Mouse (Mus musculus): Measurements from ENCODE around the gene Sync. TPM values are rescaled to one million over a fixed set of nuclear protein-coding genes. Genes with fewer than 3 reads are reported as not detected.

The Sync gene
- polyA plus RNA-seq, 1 experiment from 2014 or later, result 1.3 TPM

GRCm38 (mm10) chr4:129303816-129304215, 16.4 kb downstream of the Sync start:
- Histone ChIP-seq H3K4me1 (replicated peaks; ENCODE audit: control insufficient read depth, insufficient read depth, low read length) (no peaks in the 10 kb centered on the region), H3K27ac (ENCODE audit: low read depth, low read length) (no peak overlapping the region), H3K4me2 (replicated peaks; ENCODE audit: low read depth) (no peak overlapping the region), H3K36me3 (ENCODE audit: control insufficient read depth, insufficient read depth) (peaks cover 24% of the 10 kb centered on the region), H3K9ac (ENCODE audit: low read depth, low read length) (no peak overlapping the region), H3K9me3 (ENCODE audit: control insufficient read depth) (no peaks in the 10 kb centered on the region), H3K4me3 (ENCODE audit: low read depth, low read length) (no peak overlapping the region), H3K27me3 (replicated peaks; ENCODE audit: control insufficient read depth, insufficient read depth, low read length) (no peaks in the 10 kb centered on the region)
- TF ChIP-seq CTCF (IDR thresholded peaks at IDR 0.05; ENCODE audit: low read depth), result no peak
- 79% methylated on average over 9 of the region's 9 CpGs for WGBS
- peak; percentile 37; the same call in 1 of the 2 replicates for ATAC-seq

- H3K4me2 ChIP-seq (replicated peaks; ENCODE audit: low read depth), result no peak overlapping the region
- no peak overlapping the region for H3K4me3 ChIP-seq (ENCODE audit: low read depth, low read length)
- H3K9ac ChIP-seq (ENCODE audit: low read depth, low read length), result no peak overlapping the region
- no peaks in the 10 kb centered on the region for H3K27me3 ChIP-seq (replicated peaks; ENCODE audit: control insufficient read depth, insufficient read depth, low read length)
- WGBS, result 43% methylated on average over 1 of the region's 1 CpGs
- ATAC-seq, result no peak
- no peaks in the 10 kb centered on the region for H3K9me3 ChIP-seq (ENCODE audit: control insufficient read depth)
- H3K36me3 ChIP-seq (ENCODE audit: control insufficient read depth, insufficient read depth), result peaks cover 29% of the 10 kb centered on the region
- no peaks in the 10 kb centered on the region for H3K4me1 ChIP-seq (replicated peaks; ENCODE audit: control insufficient read depth, insufficient read depth, low read length)
- no peak for TF ChIP-seq CTCF (IDR thresholded peaks at IDR 0.05; ENCODE audit: low read depth)
- no peak overlapping the region for H3K27ac ChIP-seq (ENCODE audit: low read depth, low read length)
These were observed 16.9 kb downstream of the Sync start for GRCm38 (mm10) chr4:129304306-129304705.

DNA sequence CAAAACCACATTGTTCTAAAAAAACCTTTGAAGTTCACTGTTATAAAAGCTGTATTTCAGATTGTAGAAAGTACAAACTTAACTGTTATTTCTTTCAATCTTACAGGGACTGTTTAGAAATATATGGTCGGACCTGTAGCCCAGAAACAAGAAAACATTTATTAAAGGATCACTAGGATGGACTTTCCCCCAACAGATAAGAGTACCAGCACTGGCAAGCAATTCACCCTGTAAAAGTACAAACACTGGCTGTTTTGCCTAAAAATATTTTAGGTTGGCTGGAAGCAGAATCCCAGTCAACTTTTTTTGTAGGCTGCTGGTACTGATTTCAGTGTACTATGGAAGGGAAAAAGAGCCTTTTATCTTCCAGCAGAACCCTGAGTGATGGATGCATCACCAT, 20.5 kb downstream of the Sync start:
- no peak overlapping the region for H3K9ac ChIP-seq (ENCODE audit: low read depth, low read length)
- ATAC-seq, result no peak
- H3K4me1 ChIP-seq (replicated peaks; ENCODE audit: control insufficient read depth, insufficient read depth, low read length), result no peaks in the 10 kb centered on the region
- WGBS, result 46% methylated on average over 1 of the region's 1 CpGs
- no peak overlapping the region for H3K4me3 ChIP-seq (ENCODE audit: low read depth, low read length)
- peaks cover 53% of the 10 kb centered on the region for H3K36me3 ChIP-seq (ENCODE audit: control insufficient read depth, insufficient read depth)
- no peak for TF ChIP-seq CTCF (IDR thresholded peaks at IDR 0.05; ENCODE audit: low read depth)
- no peaks in the 10 kb centered on the region for H3K27me3 ChIP-seq (replicated peaks; ENCODE audit: control insufficient read depth, insufficient read depth, low read length)
- H3K27ac ChIP-seq (ENCODE audit: low read depth, low read length), result 0 out of 2 replicates have a peak overlapping the region, but pooled peaks have one; percentile 1
- no peaks in the 10 kb centered on the region for H3K9me3 ChIP-seq (ENCODE audit: control insufficient read depth)
- H3K4me2 ChIP-seq (replicated peaks; ENCODE audit: low read depth), result no peak overlapping the region

DNA sequence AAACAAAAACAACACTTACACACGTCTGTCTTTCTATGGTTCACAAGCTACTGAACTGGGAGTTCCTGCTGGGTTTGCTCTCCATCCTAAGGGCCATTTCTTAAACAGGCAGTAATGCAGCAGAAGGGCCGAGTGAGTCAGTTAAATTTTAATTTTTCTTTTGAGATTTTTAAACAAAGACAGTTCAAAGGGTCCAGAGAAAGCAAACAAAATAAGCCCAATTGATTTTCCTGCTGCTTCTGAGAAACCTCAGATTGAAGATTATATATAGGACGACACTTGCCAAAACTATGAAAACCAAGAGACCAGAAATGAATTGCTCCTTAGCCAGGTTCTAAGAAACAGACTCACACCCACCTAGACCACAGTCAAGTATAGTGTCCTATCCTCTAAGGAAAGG, 26.5 kb downstream of the Sync start:
- TF ChIP-seq CTCF (IDR thresholded peaks at IDR 0.05; ENCODE audit: low read depth), result no peak
- H3K9me3 ChIP-seq (ENCODE audit: control insufficient read depth), result no peaks in the 10 kb centered on the region
- ATAC-seq, result no peak
- H3K4me1 ChIP-seq (replicated peaks; ENCODE audit: control insufficient read depth, insufficient read depth, low read length), result no peaks in the 10 kb centered on the region
- no peak overlapping the region for H3K9ac ChIP-seq (ENCODE audit: low read depth, low read length)
- H3K4me3 ChIP-seq (ENCODE audit: low read depth, low read length), result no peak overlapping the region
- no peaks in the 10 kb centered on the region for H3K27me3 ChIP-seq (replicated peaks; ENCODE audit: control insufficient read depth, insufficient read depth, low read length)
- no peak overlapping the region for H3K27ac ChIP-seq (ENCODE audit: low read depth, low read length)
- no peak overlapping the region for H3K4me2 ChIP-seq (replicated peaks; ENCODE audit: low read depth)
- WGBS, result 50% methylated on average over 3 of the region's 3 CpGs
- H3K36me3 ChIP-seq (ENCODE audit: control insufficient read depth, insufficient read depth), result peaks cover 73% of the 10 kb centered on the region

GRCm38 (mm10) chr4:129320876-129321275, 33.5 kb downstream of the Sync start:
- Histone ChIP-seq H3K4me2 (replicated peaks; ENCODE audit: low read depth) (no peak overlapping the region), H3K27ac (ENCODE audit: low read depth, low read length) (no peak overlapping the region), H3K36me3 (ENCODE audit: control insufficient read depth, insufficient read depth) (peaks cover 64% of the 10 kb centered on the region), H3K4me3 (ENCODE audit: low read depth, low read length) (no peak overlapping the region), H3K9ac (ENCODE audit: low read depth, low read length) (no peak overlapping the region), H3K4me1 (replicated peaks; ENCODE audit: control insufficient read depth, insufficient read depth, low read length) (no peaks in the 10 kb centered on the region), H3K9me3 (ENCODE audit: control insufficient read depth) (no peaks in the 10 kb centered on the region), H3K27me3 (replicated peaks; ENCODE audit: control insufficient read depth, insufficient read depth, low read length) (no peaks in the 10 kb centered on the region)
- 78% methylated on average over 1 of the region's 1 CpGs for WGBS
- no peak for TF ChIP-seq CTCF (IDR thresholded peaks at IDR 0.05; ENCODE audit: low read depth)
- ATAC-seq, result no peak

GRCm38 (mm10) chr4:129322042-129322441, 34.6 kb downstream of the Sync start:
- Histone ChIP-seq H3K9me3 (ENCODE audit: control insufficient read depth) (no peaks in the 10 kb centered on the region), H3K4me1 (replicated peaks; ENCODE audit: control insufficient read depth, insufficient read depth, low read length) (no peaks in the 10 kb centered on the region), H3K36me3 (ENCODE audit: control insufficient read depth, insufficient read depth) (peaks cover 61% of the 10 kb centered on the region), H3K9ac (ENCODE audit: low read depth, low read length) (no peak overlapping the region), H3K4me2 (replicated peaks; ENCODE audit: low read depth) (no peak overlapping the region), H3K27ac (ENCODE audit: low read depth, low read length) (no peak overlapping the region), H3K27me3 (replicated peaks; ENCODE audit: control insufficient read depth, insufficient read depth, low read length) (no peaks in the 10 kb centered on the region), H3K4me3 (ENCODE audit: low read depth, low read length) (no peak overlapping the region)
- no peak for ATAC-seq
- no peak for TF ChIP-seq CTCF (IDR thresholded peaks at IDR 0.05; ENCODE audit: low read depth)
- WGBS, result 91% methylated on average over 5 of the region's 5 CpGs

DNA sequence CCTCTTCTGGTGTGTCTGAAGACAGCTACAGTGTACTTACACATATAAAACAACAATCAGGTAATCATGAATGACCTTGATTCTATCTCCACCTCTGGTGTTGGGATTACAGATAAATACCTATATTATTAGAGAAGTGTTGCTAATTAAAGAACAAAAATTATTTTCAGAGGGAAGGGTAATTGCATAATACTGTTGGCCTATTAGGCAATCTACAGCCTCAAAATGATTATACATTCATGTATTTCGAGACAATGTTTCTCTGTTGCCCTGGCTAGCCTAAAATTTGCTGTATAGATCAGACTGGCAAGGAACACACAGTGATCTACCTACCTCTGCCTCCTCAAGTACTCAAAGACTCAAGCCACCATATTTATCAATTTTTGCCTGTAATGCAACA, 36.1 kb downstream of the Sync start:
- 65% methylated on average over 1 of the region's 1 CpGs for WGBS
- Histone ChIP-seq H3K27ac (ENCODE audit: low read depth, low read length) (no peak overlapping the region), H3K4me2 (replicated peaks; ENCODE audit: low read depth) (no peak overlapping the region), H3K9ac (ENCODE audit: low read depth, low read length) (no peak overlapping the region), H3K9me3 (ENCODE audit: control insufficient read depth) (no peaks in the 10 kb centered on the region), H3K36me3 (ENCODE audit: control insufficient read depth, insufficient read depth) (peaks cover 61% of the 10 kb centered on the region), H3K4me3 (ENCODE audit: low read depth, low read length) (no peak overlapping the region), H3K4me1 (replicated peaks; ENCODE audit: control insufficient read depth, insufficient read depth, low read length) (no peaks in the 10 kb centered on the region), H3K27me3 (replicated peaks; ENCODE audit: control insufficient read depth, insufficient read depth, low read length) (no peaks in the 10 kb centered on the region)
- ATAC-seq, result no peak
- no peak for TF ChIP-seq CTCF (IDR thresholded peaks at IDR 0.05; ENCODE audit: low read depth)
